Mouse (Mus musculus): Measurements from ENCODE around the gene Dcaf4.

GRCm38 (mm10) chr12:83534190-83534589 is 13.9 kb downstream of the Dcaf4 start:
- TF ChIP-seq CTCF (IDR thresholded peaks at IDR 0.05; ENCODE audit: low read depth, low read length), result no peak
- no peak for TF ChIP-seq POLR2A (IDR thresholded peaks at IDR 0.05; ENCODE audit: extremely low read depth, insufficient read depth, low read length)

All from liver, adult 2 months (tissue).